Mouse (Mus musculus) limb, embryonic 10.5 days (tissue): ENCODE results near the gene Ccdc186. TPM values are rescaled to one million over a fixed set of nuclear protein-coding genes. Genes with fewer than 3 reads are reported as not detected.
A peak's percentile ranks its signal among the peaks of the same experiment; 100 is the strongest.
"Not testable (repeated sequence)": the region's sequence is repeated elsewhere in the genome, so short reads cannot be mapped to it uniquely, and the experiment has no call there.

ENCODE experiments used
- DNase-seq: peaks from one replicate; pipeline ENCODE4 v3.0.0-alpha.2; 2017; ENCODE audit warnings: low spot score
- H3K27ac ChIP-seq: fragments of 300-500 bp; sonication (generic); 2 replicates; pipeline ENCODE4 v1.5.1; 2016; ENCODE audit warnings: mild to moderate bottlenecking
- H3K27me3 ChIP-seq: fragments of 300-500 bp; sonication (generic); 2 replicates; pipeline ENCODE4 v1.6.1; 2016; ENCODE audit warnings: low read depth, mild to moderate bottlenecking; ENCODE audit not compliant: poor library complexity, severe bottlenecking
- H3K36me3 ChIP-seq: fragments of 300-500 bp; sonication (generic); 2 replicates; pipeline ENCODE4 v1.6.1; 2016; ENCODE audit warnings: mild to moderate bottlenecking, moderate library complexity
- H3K4me1 ChIP-seq: fragments of 300-500 bp; sonication (generic); 2 replicates; pipeline ENCODE4 v1.6.1; 2016
- H3K4me3 ChIP-seq: fragments of 300-500 bp; sonication (generic); 2 replicates; pipeline ENCODE4 v1.5.1; 2016; ENCODE audit warnings: mild to moderate bottlenecking, moderate library complexity
- H3K9me3 ChIP-seq: fragments of 300-500 bp; sonication (generic); replicated peaks from 2 replicates; pipeline ENCODE4 v1.6.1; 2016; ENCODE audit warnings: mild to moderate bottlenecking
- WGBS: fragments of 180-500 bp; shearing (Covaris S2); methylation state at CpG from one replicate; pipeline ENCODE4 v1.1.7; 2016; 5-methylcytosine and 5-hydroxymethylcytosine counted together
- polyA plus RNA-seq: library from polyadenylated mRNA; unstranded; fragments of >200 nt; fragmentation: Nextera tagmentation; extraction: Ambion mirVana; gene quantifications from 2 replicates; pipeline ENCODE4 v1.2.1, GENCODE M21; 2016

Ccdc186 gene
- polyA plus RNA-seq, 1 experiment from 2014 or later = 15.9 TPM

GRCm38 (mm10) chr19:56797376-56797775 is 24.6 kb downstream of the Ccdc186 start:
- H3K4me3 ChIP-seq = no peak overlapping the region
- WGBS = 92% methylated on average over 11 of the region's 11 CpGs
- no peaks in the 10 kb centered on the region for H3K27me3 ChIP-seq
- DNase-seq = no peak
- H3K9me3 ChIP-seq = no peaks in the 10 kb centered on the region
- no peaks in the 10 kb centered on the region for H3K4me1 ChIP-seq
- no peak overlapping the region for H3K27ac ChIP-seq
- peaks cover 98% of the 10 kb centered on the region for H3K36me3 ChIP-seq

- no peaks in the 10 kb centered on the region for H3K9me3 ChIP-seq
- 95% methylated on average over 5 of the region's 5 CpGs for WGBS
- no peaks in the 10 kb centered on the region for H3K27me3 ChIP-seq
- H3K27ac ChIP-seq = no peak overlapping the region
- H3K4me1 ChIP-seq = no peaks in the 10 kb centered on the region
- peaks cover 58% of the 10 kb centered on the region for H3K36me3 ChIP-seq
- H3K4me3 ChIP-seq = no peak overlapping the region
- DNase-seq = no peak
These were observed 33.0 kb downstream of the Ccdc186 start for GRCm38 (mm10) chr19:56788952-56789351.

- no peaks in the 10 kb centered on the region for H3K27me3 ChIP-seq
- DNase-seq = no peak
- no peak overlapping the region for H3K27ac ChIP-seq
- WGBS = 90% methylated on average over 7 of the region's 7 CpGs
- peaks cover 47% of the 10 kb centered on the region for H3K36me3 ChIP-seq
- no peak overlapping the region for H3K4me3 ChIP-seq
- no peaks in the 10 kb centered on the region for H3K9me3 ChIP-seq
- H3K4me1 ChIP-seq = no peaks in the 10 kb centered on the region
These were observed 34.1 kb downstream of the Ccdc186 start for GRCm38 (mm10) chr19:56787911-56788310.

GRCm38 (mm10) chr19:56778532-56778931 is 43.5 kb downstream of the Ccdc186 start:
- 91% methylated on average over 7 of the region's 7 CpGs for WGBS
- Histone ChIP-seq H3K4me1 (peaks cover 20% of the 10 kb centered on the region), H3K27me3 (peaks cover 47% of the 10 kb centered on the region)
- not testable (repeated sequence) for H3K4me3 ChIP-seq, DNase-seq, H3K9me3 ChIP-seq, H3K36me3 ChIP-seq, H3K27ac ChIP-seq

GRCm38 (mm10) chr19:56776719-56777382 is 45.1 kb downstream of the Ccdc186 start:
- 33% methylated on average over 16 of the region's 16 CpGs for WGBS
- no peaks in the 10 kb centered on the region for H3K9me3 ChIP-seq
- no peak overlapping the region for H3K4me3 ChIP-seq
- peaks cover 51% of the 10 kb centered on the region for H3K27me3 ChIP-seq
- peaks cover 20% of the 10 kb centered on the region for H3K4me1 ChIP-seq
- H3K27ac ChIP-seq = no peak overlapping the region
- no peaks in the 10 kb centered on the region for H3K36me3 ChIP-seq
- DNase-seq = peak; percentile 47

GRCm38 (mm10) chr19:56775893-56776718 is 45.9 kb downstream of the Ccdc186 start:
- peak overlapping the region; percentile 42 for H3K4me3 ChIP-seq
- WGBS = 3% methylated on average over 17 of the region's 18 CpGs

GRCm38 (mm10) chr19:56774971-56775892 is 46.8 kb downstream of the Ccdc186 start:
- no peaks in the 10 kb centered on the region for H3K9me3 ChIP-seq
- H3K27ac ChIP-seq = 0 out of 2 replicates have a peak overlapping the region, but pooled peaks have one; percentile 31
- H3K27me3 ChIP-seq = peaks cover 51% of the 10 kb centered on the region
- 27% methylated on average over 24 of the region's 24 CpGs for WGBS
- peak; percentile 37 for DNase-seq
- H3K36me3 ChIP-seq = no peaks in the 10 kb centered on the region
- H3K4me1 ChIP-seq = peaks cover 20% of the 10 kb centered on the region
- peak overlapping the region; percentile 42 for H3K4me3 ChIP-seq

More at GRCm38 (mm10) chr19:56775893-56776718, 45.9 kb downstream of the Ccdc186 start:
- H3K27me3 ChIP-seq = peaks cover 51% of the 10 kb centered on the region
- no peaks in the 10 kb centered on the region for H3K36me3 ChIP-seq
- peak; percentile 59 for DNase-seq
- H3K27ac ChIP-seq = 0 out of 2 replicates have a peak overlapping the region, but pooled peaks have one; percentile 31
- no peaks in the 10 kb centered on the region for H3K9me3 ChIP-seq
- peaks cover 20% of the 10 kb centered on the region for H3K4me1 ChIP-seq

- Histone ChIP-seq H3K4me1 (peaks cover 20% of the 10 kb centered on the region), H3K27ac (no peak overlapping the region), H3K9me3 (no peaks in the 10 kb centered on the region), H3K27me3 (peaks cover 51% of the 10 kb centered on the region), H3K36me3 (no peaks in the 10 kb centered on the region), H3K4me3 (no peak overlapping the region)
- DNase-seq = no peak
- 73% methylated on average over 9 of the region's 9 CpGs for WGBS
These were observed 47.5 kb downstream of the Ccdc186 start for GRCm38 (mm10) chr19:56774408-56774962.

- Histone ChIP-seq H3K9me3 (no peaks in the 10 kb centered on the region), H3K4me3 (no peak overlapping the region), H3K4me1 (peaks cover 20% of the 10 kb centered on the region), H3K27me3 (peaks cover 51% of the 10 kb centered on the region), H3K36me3 (no peaks in the 10 kb centered on the region), H3K27ac (no peak overlapping the region)
- WGBS = 80% methylated on average over 10 of the region's 10 CpGs
- DNase-seq = no peak
These were observed 48.5 kb downstream of the Ccdc186 start for GRCm38 (mm10) chr19:56773393-56773971.

- Histone ChIP-seq H3K27ac (no peak overlapping the region), H3K4me3 (no peak overlapping the region), H3K4me1 (peaks cover 20% of the 10 kb centered on the region), H3K27me3 (peaks cover 40% of the 10 kb centered on the region), H3K36me3 (no peaks in the 10 kb centered on the region), H3K9me3 (no peaks in the 10 kb centered on the region)
- 90% methylated on average over 7 of the region's 7 CpGs for WGBS
- DNase-seq = no peak
These were observed 49.8 kb downstream of the Ccdc186 start for GRCm38 (mm10) chr19:56772158-56772557.

GRCm38 (mm10) chr19:56769024-56769423 is 53.0 kb downstream of the Ccdc186 start:
- no peaks in the 10 kb centered on the region for H3K36me3 ChIP-seq
- peaks cover 9% of the 10 kb centered on the region for H3K27me3 ChIP-seq
- DNase-seq = no peak
- no peaks in the 10 kb centered on the region for H3K4me1 ChIP-seq
- WGBS = 91% methylated on average over 9 of the region's 9 CpGs
- no peak overlapping the region for H3K27ac ChIP-seq
- H3K4me3 ChIP-seq = no peak overlapping the region
- H3K9me3 ChIP-seq = no peaks in the 10 kb centered on the region

- WGBS = 92% methylated on average over 4 of the region's 4 CpGs
These were observed 59.3 kb downstream of the Ccdc186 start for GRCm38 (mm10) chr19:56762686-56763085.

More at GRCm38 (mm10) chr19:56762686-56763085, 59.3 kb downstream of the Ccdc186 start:
- no peak for DNase-seq
- no peak overlapping the region for H3K4me3 ChIP-seq
- H3K9me3 ChIP-seq = no peaks in the 10 kb centered on the region
- H3K27me3 ChIP-seq = no peaks in the 10 kb centered on the region
- no peak overlapping the region for H3K27ac ChIP-seq
- H3K4me1 ChIP-seq = no peaks in the 10 kb centered on the region
- no peaks in the 10 kb centered on the region for H3K36me3 ChIP-seq
